Mouse (Mus musculus): Measurements from ENCODE around the gene Arsb. TPM values are rescaled to one million over a fixed set of nuclear protein-coding genes. Genes with fewer than 3 reads are reported as not detected.
A peak's percentile ranks its signal among the peaks of the same experiment; 100 is the strongest.

Gene Arsb
- total RNA-seq, 2 experiments from 2014 or later = 10.1 to 11.7 TPM

GRCm38 (mm10) chr13:93987611-93988010 lies 216.2 kb downstream of the Arsb start:
- no peak for DNase-seq

GRCm38 (mm10) chr13:93989208-93989607 lies 217.8 kb downstream of the Arsb start:
- peak; percentile 35 for DNase-seq

- peak; percentile 34 for DNase-seq
These were observed 218.5 kb downstream of the Arsb start for GRCm38 (mm10) chr13:93989736-93990611.

GRCm38 (mm10) chr13:93990841-93991240 lies 219.4 kb downstream of the Arsb start:
- DNase-seq = no peak

DNA sequence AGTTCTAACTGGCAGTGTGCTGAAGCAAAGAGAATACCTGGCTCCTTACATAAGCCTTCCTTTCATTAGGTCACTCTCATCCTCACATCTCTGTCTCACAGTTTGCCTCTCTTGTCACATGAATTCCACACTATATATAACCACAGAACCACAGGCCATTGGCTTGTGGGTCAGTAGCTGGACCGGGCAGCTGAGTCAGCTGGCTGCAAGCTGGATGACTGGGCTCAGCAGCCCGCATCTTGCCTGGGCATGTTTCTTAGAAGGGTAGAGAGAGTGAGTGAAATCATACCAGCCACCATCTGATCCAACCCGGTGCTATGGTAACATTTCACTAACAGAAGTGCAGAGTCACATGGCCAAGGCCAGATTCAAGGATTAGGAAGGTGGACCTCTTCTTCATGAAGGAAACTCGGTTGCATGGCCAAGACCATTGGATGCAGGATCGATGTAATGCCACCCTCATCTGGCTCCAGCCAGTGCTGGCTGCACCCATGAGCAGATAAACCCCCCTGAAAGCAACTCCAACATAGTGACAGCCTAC lies 221.0 kb downstream of the Arsb start:
- DNase-seq = no peak

Small RNA genes within 50 kb of the gene (microRNA-seq; reads per million reads assigned to microRNA genes)
- gene Gm25534 (0 reads per million in 2 experiments), gene Mir5624 (0 reads per million in 2 experiments)

Other genes with a start within 250 kb of the Arsb start
- under 1 TPM in 1 of 2 experiments, not detected in 1; 0.31 TPM for gene Bhmt, start 133.7 kb upstream of the Arsb start, total RNA-seq (2021)
- not detected for gene Bhmt2, start 97.3 kb upstream of the Arsb start, total RNA-seq (2021)
- not detected for gene Dmgdh, start 97.2 kb upstream of the Arsb start, total RNA-seq (2021)

Measured in heart, postnatal 4 days (tissue).